Mouse (Mus musculus) brain, embryonic 14.5 days (tissue): ENCODE data around the gene Tff1.

Experiments
- CTCF ChIP-seq: fragments of 200-500 bp; IDR thresholded peaks from 2 replicates; pipeline ENCODE4 v1.5.1; 2012; ENCODE audit warnings: inconsistent platforms, mild to moderate bottlenecking, moderate library complexity, borderline replicate concordance; ENCODE audit not compliant: insufficient read depth, insufficient read length; ENCODE audit errors: extremely low read depth
- POLR2A ChIP-seq: fragments of 200-500 bp; IDR thresholded peaks from 2 replicates; pipeline ENCODE4 v1.6.1; 2012; ENCODE audit warnings: mild to moderate bottlenecking, inconsistent platforms, borderline replicate concordance; ENCODE audit not compliant: poor library complexity, insufficient read depth, insufficient read length, severe bottlenecking; ENCODE audit errors: extremely low read depth

DNA sequence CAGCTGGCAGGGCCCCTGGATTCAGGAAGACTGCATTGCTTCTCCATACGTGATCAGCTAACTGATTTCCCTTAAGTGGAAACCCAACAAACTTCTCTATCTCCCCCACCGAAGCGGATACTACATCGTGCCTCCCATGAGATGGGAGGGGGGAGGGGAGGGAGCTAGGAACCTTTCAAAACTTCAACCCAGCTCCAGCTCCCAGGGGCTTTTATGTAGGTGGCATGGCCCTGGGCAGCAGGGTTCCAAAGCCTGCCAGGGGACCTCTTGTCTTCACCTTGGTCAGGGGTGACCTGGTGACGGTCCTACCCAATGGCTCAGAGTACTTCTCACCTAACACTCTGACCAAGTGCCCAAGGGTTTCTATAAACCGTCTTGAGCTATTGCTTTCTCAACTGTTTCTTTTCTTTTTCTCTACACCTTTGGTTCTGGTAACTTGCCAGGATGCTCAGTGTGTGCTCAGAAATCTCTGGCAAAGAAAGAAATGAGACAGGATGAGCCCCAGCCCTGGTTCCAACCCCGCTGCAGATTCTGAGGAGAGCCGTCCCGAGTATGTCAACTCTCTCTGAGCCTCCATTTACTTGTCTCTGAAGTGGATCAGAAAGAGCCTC, 36.3 kb downstream of the Tff1 start:
- no peak for TF ChIP-seq CTCF
- TF ChIP-seq POLR2A: no peak
